Mouse (Mus musculus): Measurements from ENCODE around the gene Adamtsl5.

DNA sequence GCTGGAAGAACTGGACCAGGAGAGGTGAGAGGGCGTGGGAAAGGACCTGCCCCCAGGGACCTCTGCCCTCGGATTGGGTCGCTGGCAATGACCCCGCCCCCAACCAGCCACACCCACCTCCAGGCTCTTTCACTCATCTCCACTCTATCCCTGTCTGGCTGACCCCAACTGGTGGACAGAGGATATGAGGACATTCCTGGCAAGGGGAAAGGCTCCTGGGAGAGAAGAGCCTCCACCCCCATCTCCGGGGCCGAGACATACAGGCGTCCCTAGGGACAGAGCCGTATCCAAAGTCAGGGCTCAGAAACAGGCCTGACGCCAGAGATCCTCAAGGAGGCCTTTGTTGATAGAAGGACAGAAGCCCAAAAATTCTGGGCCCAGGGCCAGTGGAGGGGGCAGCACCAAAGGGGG lies 45.7 kb downstream of the Adamtsl5 start:
- TF ChIP-seq CTCF (IDR thresholded peaks at IDR 0.05; ENCODE audit: borderline replicate concordance, insufficient read depth, low read depth, low read length): no peak
- TF ChIP-seq POLR2A (IDR thresholded peaks at IDR 0.05; ENCODE audit: borderline replicate concordance, insufficient read depth, low read length): no peak
